Mouse (Mus musculus) thymus, postnatal 0 days (tissue): ENCODE measurements around the gene Sult2b1. TPM values are rescaled to one million over a fixed set of nuclear protein-coding genes. Genes with fewer than 3 reads are reported as not detected.

Experiments
- DNase-seq: peaks from one replicate; pipeline ENCODE4 v3.0.0-alpha.2; 2015; ENCODE audit warnings: low spot score
- polyA plus RNA-seq: library from polyadenylated mRNA; unstranded; fragments of >200 nt; fragmentation: Nextera tagmentation; extraction: Ambion mirVana; gene quantifications from 2 replicates; pipeline ENCODE4 v1.2.1, GENCODE M21; 2015

Sult2b1 gene
- polyA plus RNA-seq, 1 experiment from 2014 or later: 5.8 TPM

GRCm38 (mm10) chr7:45801348-45801747, 16.9 kb upstream of the Sult2b1 start:
- DNase-seq: peak; percentile 90

GRCm38 (mm10) chr7:45800546-45801204, 16.2 kb upstream of the Sult2b1 start:
- DNase-seq: peak; percentile 47

GRCm38 (mm10) chr7:45800001-45800400, 15.5 kb upstream of the Sult2b1 start:
- DNase-seq: no peak

GRCm38 (mm10) chr7:45798931-45799330, 14.5 kb upstream of the Sult2b1 start:
- no peak for DNase-seq

- DNase-seq: peak; percentile 35
Measured at GRCm38 (mm10) chr7:45798511-45798836, 14.0 kb upstream of the Sult2b1 start.

GRCm38 (mm10) chr7:45797661-45798510, 13.4 kb upstream of the Sult2b1 start:
- DNase-seq: no peak

- DNase-seq: no peak
Measured at GRCm38 (mm10) chr7:45796950-45797349, 12.5 kb upstream of the Sult2b1 start.

GRCm38 (mm10) chr7:45794971-45795370, 10.5 kb upstream of the Sult2b1 start:
- DNase-seq: no peak

GRCm38 (mm10) chr7:45793969-45794585, 9.6 kb upstream of the Sult2b1 start:
- no peak for DNase-seq

- no peak for DNase-seq
Measured at GRCm38 (mm10) chr7:45793240-45793639, 8.8 kb upstream of the Sult2b1 start.

- DNase-seq: no peak
Measured at GRCm38 (mm10) chr7:45791756-45792490, 7.5 kb upstream of the Sult2b1 start.

GRCm38 (mm10) chr7:45790721-45791120, 6.3 kb upstream of the Sult2b1 start:
- DNase-seq: no peak

GRCm38 (mm10) chr7:45787642-45788041, 3.2 kb upstream of the Sult2b1 start:
- no peak for DNase-seq

GRCm38 (mm10) chr7:45786661-45787413, 2.4 kb upstream of the Sult2b1 start:
- no peak for DNase-seq

GRCm38 (mm10) chr7:45786136-45786578, 1.7 kb upstream of the Sult2b1 start:
- peak; percentile 45 for DNase-seq

- DNase-seq: no peak
Measured at GRCm38 (mm10) chr7:45785388-45786135, 1.1 kb upstream of the Sult2b1 start.

- DNase-seq: peak; percentile 53
Measured at GRCm38 (mm10) chr7:45783511-45784091, 868 bp downstream of the Sult2b1 start, which contains the start of gene Lmtk3. Lmtk3 (plus strand) TSS chr7:45783738.

GRCm38 (mm10) chr7:45782271-45782670, 2.2 kb downstream of the Sult2b1 start:
- DNase-seq: no peak

GRCm38 (mm10) chr7:45779081-45779641, 5.3 kb downstream of the Sult2b1 start:
- DNase-seq: peak; percentile 78
